Mouse (Mus musculus) midbrain, embryonic 14.5 days (tissue): Measurements from ENCODE around the gene Exph5. TPM values are rescaled to one million over a fixed set of nuclear protein-coding genes. Genes with fewer than 3 reads are reported as not detected.

Experiments
- ATAC-seq: fragments of 200-750 bp; cut with Nextera tagmentation; 2 replicates; pipeline ENCODE4 v1.8.0; 2017; ENCODE audit warnings: moderate number of reproducible peaks, moderate library complexity; ENCODE audit not compliant: low FRiP score, low TSS enrichment
- DNase-seq: peaks from one replicate; pipeline ENCODE4 v3.0.0-alpha.2; 2015
- H3K27ac ChIP-seq: fragments of 300-500 bp; sonication (generic); replicated peaks from 2 replicates; pipeline ENCODE4 v1.5.1; 2014; ENCODE audit warnings: mild to moderate bottlenecking, low read depth, low read length, moderate library complexity
- H3K27me3 ChIP-seq: fragments of 300-500 bp; sonication (generic); 2 replicates; pipeline ENCODE4 v1.6.1; 2014; ENCODE audit warnings: low read length, control low read depth, mixed read lengths; ENCODE audit not compliant: control insufficient read depth, insufficient read depth
- H3K36me3 ChIP-seq: fragments of 300-500 bp; sonication (generic); 2 replicates; pipeline ENCODE4 v1.6.1; 2014; ENCODE audit warnings: low read length, control low read depth; ENCODE audit not compliant: control insufficient read depth, insufficient read depth
- H3K4me1 ChIP-seq: fragments of 300-500 bp; sonication (generic); 2 replicates; pipeline ENCODE4 v1.6.1; 2014; ENCODE audit warnings: mild to moderate bottlenecking, antibody characterized with exemption, low read length, control low read depth; ENCODE audit not compliant: control insufficient read depth, insufficient read depth
- H3K4me2 ChIP-seq: fragments of 300-500 bp; sonication (generic); 2 replicates; pipeline ENCODE4 v1.6.1; 2014; ENCODE audit warnings: mild to moderate bottlenecking, low read length, moderate library complexity
- H3K4me3 ChIP-seq: fragments of 300-500 bp; sonication (generic); replicated peaks from 2 replicates; pipeline ENCODE4 v1.5.1; 2014; ENCODE audit warnings: low read depth, low read length
- H3K9ac ChIP-seq: fragments of 300-500 bp; sonication (generic); replicated peaks from 2 replicates; pipeline ENCODE4 v1.6.1; 2014; ENCODE audit warnings: mild to moderate bottlenecking, low read length, moderate library complexity
- H3K9me3 ChIP-seq: fragments of 300-500 bp; sonication (generic); 2 replicates; pipeline ENCODE4 v1.6.1; 2016; ENCODE audit warnings: low read length, control low read depth, mixed read lengths; ENCODE audit not compliant: control insufficient read depth
- WGBS: fragments of 180-500 bp; shearing (Covaris S2); extraction: QIAGEN DNeasy Blood & Tissue Kit; methylation state at CpG from one replicate; pipeline ENCODE4 v1.1.7; 2014; 5-methylcytosine and 5-hydroxymethylcytosine counted together
- polyA plus RNA-seq: library from polyadenylated mRNA; unstranded; fragments of >200 nt; fragmentation: Nextera tagmentation; extraction: Ambion mirVana; gene quantifications from 2 replicates; pipeline ENCODE4 v1.2.1, GENCODE M21; 2014

Exph5 gene
- polyA plus RNA-seq, 1 experiment from 2014 or later = 0.79 TPM

DNA sequence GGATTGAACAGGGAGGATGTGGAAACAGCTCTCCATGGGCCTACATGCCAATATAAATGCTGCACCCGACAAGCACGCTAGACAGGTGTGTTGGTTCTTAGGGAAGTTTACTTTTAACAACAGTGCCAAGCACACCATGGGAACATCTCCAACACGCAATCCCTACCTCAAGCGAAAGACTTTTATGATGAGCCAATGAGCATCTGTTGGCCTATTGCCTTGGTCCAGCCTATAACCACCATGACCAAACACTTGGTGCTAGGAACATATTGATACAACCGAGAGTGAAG, 32.1 kb upstream of the Exph5 start:
- H3K27ac ChIP-seq = no peak overlapping the region
- no peaks in the 10 kb centered on the region for H3K9me3 ChIP-seq
- no peaks in the 10 kb centered on the region for H3K4me1 ChIP-seq

DNA sequence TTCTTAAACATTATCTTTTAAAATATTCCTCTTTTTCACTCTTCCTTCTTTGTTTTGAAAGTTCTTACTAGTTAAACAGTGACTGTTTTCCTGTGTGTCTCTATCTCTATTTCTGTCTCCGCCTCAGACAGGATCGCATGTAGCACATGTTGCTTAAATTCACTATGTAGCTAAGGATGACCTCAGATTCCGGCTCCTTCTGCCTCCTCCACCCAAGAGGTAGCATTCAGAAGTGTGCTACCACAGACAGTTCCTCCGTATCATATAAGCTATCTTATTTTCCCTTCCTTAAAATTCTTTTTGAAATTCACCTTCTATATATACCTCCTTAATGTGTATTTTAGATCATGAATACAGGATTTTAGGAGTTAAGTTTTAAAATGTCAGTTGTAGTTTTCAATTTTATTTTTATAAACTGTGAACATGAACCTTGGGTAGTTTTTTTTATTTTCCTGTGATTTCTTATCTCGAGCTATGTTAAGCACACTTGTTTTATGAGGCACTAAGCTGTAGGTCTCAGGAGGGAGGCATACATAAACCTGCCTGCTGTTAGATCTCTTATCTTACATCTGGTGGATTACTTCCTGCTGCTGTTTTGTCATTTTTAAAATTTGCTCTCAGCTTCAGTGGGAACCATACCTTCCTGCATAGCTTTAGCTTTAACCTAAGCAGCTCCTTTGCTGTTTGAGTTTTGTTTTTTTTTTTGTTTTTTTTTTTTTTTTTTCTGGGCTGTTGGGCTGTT, 30.0 kb upstream of the Exph5 start:
- Histone ChIP-seq H3K4me3 (no peak overlapping the region), H3K27ac (no peak overlapping the region), H3K4me2 (no peak overlapping the region), H3K9me3 (no peaks in the 10 kb centered on the region), H3K27me3 (no peaks in the 10 kb centered on the region), H3K36me3 (no peaks in the 10 kb centered on the region), H3K9ac (no peak overlapping the region), H3K4me1 (no peaks in the 10 kb centered on the region)
- ATAC-seq = no peak
- WGBS = 78% methylated on average over 5 of the region's 5 CpGs
- no peak for DNase-seq

More for the DNA sequence above, 32.1 kb upstream of the Exph5 start:
- Histone ChIP-seq H3K4me2 (no peak overlapping the region), H3K9ac (no peak overlapping the region), H3K36me3 (no peaks in the 10 kb centered on the region), H3K4me3 (no peak overlapping the region), H3K27me3 (no peaks in the 10 kb centered on the region)
- ATAC-seq (no peak), DNase-seq (no peak)
- 97% methylated on average over 5 of the region's 5 CpGs for WGBS

DNA sequence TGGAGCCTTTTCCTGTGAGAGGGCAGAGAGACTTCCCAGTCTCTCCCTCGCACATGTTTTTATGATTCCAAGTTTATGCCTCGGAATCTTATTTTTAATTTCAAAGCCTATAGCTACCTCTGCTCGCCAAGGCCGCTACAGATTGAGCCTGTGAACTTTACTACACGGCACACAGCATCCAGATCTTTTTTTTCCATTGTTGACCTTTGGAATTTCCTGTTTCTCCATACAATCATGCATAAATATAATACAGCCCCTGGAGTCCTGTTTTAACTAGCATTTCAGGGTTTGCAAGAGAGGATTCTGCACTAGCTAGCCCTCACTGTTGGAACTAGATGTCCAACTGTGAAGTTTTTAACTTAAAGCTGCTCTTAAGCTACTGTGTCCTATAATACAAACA, 29.3 kb upstream of the Exph5 start:
- Histone ChIP-seq H3K27ac (no peak overlapping the region), H3K4me1 (no peaks in the 10 kb centered on the region), H3K36me3 (no peaks in the 10 kb centered on the region), H3K27me3 (no peaks in the 10 kb centered on the region), H3K9me3 (no peaks in the 10 kb centered on the region), H3K9ac (no peak overlapping the region), H3K4me2 (no peak overlapping the region), H3K4me3 (no peak overlapping the region)
- ATAC-seq = no peak
- WGBS = 62% methylated on average over 5 of the region's 5 CpGs
- DNase-seq = no peak

DNA sequence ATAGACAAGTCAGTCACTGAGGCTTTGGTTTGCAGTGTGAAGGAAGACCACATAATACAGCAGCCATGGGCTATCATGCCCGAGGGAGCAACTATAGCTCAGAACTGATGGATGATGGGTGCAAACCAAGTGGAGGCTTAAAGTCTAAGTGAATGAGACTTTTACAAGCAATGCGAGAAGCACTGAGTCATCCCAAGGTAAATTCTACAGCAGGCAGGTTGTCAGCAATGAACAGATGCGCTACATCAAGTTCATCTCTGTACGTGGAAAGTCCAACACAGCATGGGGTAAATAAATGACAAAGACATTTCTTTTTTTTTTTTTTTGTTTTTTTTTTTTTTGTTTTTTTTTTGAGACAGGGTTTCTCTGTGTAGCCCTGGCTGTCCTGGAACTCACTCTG, 28.8 kb upstream of the Exph5 start:
- Histone ChIP-seq H3K4me1 (no peaks in the 10 kb centered on the region), H3K36me3 (no peaks in the 10 kb centered on the region), H3K27me3 (no peaks in the 10 kb centered on the region), H3K4me3 (no peak overlapping the region), H3K9me3 (no peaks in the 10 kb centered on the region), H3K9ac (no peak overlapping the region), H3K4me2 (no peak overlapping the region), H3K27ac (no peak overlapping the region)
- WGBS = 77% methylated on average over 4 of the region's 4 CpGs
- ATAC-seq (no peak), DNase-seq (no peak)

DNA sequence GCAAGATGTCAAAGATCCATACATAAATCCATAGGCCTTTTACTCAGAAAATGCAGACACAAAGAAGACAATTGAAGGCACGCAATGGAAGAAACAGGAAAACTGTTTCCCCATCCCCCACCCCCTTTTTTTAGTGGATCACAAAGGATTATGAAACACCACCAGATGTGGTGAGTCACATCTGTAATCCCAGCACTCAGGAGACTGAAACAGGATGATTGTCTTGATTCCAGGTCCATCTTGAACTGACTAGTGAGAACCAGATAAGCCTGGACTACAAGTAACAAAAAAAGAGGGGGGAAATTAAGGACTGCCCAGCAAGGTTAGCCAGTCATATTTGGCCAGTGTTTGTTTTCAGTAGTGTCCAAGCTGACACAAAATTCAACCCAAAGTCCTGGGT, 25.1 kb upstream of the Exph5 start:
- DNase-seq (no peak), ATAC-seq (no peak)
- Histone ChIP-seq H3K27ac (no peak overlapping the region), H3K9ac (no peak overlapping the region), H3K4me3 (no peak overlapping the region), H3K4me2 (no peak overlapping the region), H3K4me1 (no peaks in the 10 kb centered on the region), H3K36me3 (no peaks in the 10 kb centered on the region), H3K27me3 (no peaks in the 10 kb centered on the region), H3K9me3 (no peaks in the 10 kb centered on the region)
- 85% methylated on average over 1 of the region's 1 CpGs for WGBS

DNA sequence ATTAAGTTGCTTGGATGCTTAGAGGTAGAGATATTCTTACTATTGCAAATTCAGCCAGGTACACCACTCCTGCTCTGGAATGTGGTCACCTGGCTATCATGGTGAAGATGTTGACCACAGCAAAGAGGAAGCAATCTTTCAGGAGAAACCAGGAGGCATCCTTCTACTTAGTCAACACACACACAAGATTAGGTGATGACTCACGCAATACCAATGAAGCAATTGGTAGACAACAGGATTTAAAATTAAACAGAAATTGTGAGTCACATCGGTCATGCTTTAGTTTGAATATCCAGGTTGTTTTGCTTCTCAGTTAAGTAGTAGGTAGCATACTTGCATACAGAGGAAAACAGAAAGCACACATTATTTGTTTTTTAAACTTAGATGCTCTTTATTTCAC, 22.5 kb upstream of the Exph5 start:
- WGBS = 92% methylated on average over 2 of the region's 2 CpGs
- Histone ChIP-seq H3K36me3 (no peaks in the 10 kb centered on the region), H3K4me2 (no peak overlapping the region), H3K27ac (no peak overlapping the region), H3K4me3 (no peak overlapping the region), H3K9ac (no peak overlapping the region), H3K9me3 (no peaks in the 10 kb centered on the region), H3K27me3 (no peaks in the 10 kb centered on the region), H3K4me1 (no peaks in the 10 kb centered on the region)
- DNase-seq = no peak
- ATAC-seq = no peak

DNA sequence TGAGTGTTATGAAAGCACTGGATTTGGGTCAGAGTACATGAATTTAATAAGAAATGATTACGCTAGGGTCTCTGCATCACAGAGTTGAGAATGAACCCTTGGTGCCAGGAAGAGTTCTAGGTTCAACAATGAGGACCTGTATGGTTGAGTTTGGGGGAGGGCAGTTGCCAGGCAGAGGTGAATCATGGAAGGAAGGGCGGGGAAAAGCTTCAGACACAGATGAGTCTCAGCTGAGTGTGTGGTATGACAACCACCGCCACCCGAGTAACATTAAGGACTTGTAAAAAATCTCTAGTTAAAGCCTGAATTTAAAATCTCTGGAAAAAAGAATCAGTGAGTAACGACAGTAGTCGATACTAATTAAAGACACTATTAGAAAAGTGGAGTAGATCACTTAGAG, 14.7 kb upstream of the Exph5 start:
- H3K27ac ChIP-seq = no peak overlapping the region
- ATAC-seq (no peak), DNase-seq (no peak)
- H3K4me2 ChIP-seq = no peak overlapping the region
- H3K4me1 ChIP-seq = no peaks in the 10 kb centered on the region
- H3K9ac ChIP-seq = no peak overlapping the region
- no peaks in the 10 kb centered on the region for H3K27me3 ChIP-seq
- no peaks in the 10 kb centered on the region for H3K9me3 ChIP-seq
- H3K36me3 ChIP-seq = no peaks in the 10 kb centered on the region
- no peak overlapping the region for H3K4me3 ChIP-seq
- 87% methylated on average over 6 of the region's 6 CpGs for WGBS

DNA sequence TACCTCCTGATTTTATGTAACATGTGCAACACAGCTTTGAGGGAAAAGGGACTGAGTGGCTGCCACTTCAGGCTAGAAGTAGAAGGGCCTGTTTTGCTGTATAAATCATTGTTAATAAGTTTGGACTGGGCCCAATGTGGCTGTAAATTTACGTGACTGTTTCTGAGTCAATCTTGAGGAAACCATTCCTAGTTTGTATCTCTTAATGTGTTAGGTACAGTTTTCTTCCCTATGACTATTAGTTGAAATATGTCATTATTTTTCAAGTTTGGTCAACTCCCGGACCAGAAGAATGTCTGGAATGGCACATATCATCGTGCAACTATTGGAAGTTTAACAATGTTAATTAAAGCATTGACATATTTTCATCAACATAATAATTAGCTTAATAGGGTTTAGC, 11.5 kb upstream of the Exph5 start:
- Histone ChIP-seq H3K4me3 (no peak overlapping the region), H3K4me2 (no peak overlapping the region), H3K36me3 (no peaks in the 10 kb centered on the region), H3K27ac (no peak overlapping the region), H3K4me1 (no peaks in the 10 kb centered on the region), H3K27me3 (no peaks in the 10 kb centered on the region), H3K9me3 (no peaks in the 10 kb centered on the region), H3K9ac (no peak overlapping the region)
- no peak for ATAC-seq
- WGBS = 89% methylated on average over 3 of the region's 3 CpGs
- no peak for DNase-seq

DNA sequence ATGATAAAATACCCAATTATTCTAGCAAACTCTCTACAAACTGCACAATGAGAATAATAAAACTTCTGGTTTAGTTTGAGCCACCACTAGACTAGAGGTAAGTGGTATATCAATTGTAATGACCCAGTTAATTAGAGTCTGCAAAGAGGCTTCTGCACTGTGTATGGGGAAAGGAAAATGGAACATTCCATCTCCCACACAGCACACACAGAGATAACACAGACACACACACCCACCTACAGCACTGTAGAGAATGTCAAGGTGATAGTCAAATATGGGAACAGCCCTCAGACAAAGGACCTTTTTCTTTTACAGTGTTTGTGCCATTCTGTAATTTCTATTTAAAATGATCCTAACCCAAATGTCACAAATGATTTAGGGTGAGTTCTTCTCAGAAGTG, 8.6 kb upstream of the Exph5 start:
- ATAC-seq (no peak), DNase-seq (no peak)

More for the DNA sequence above, 8.6 kb upstream of the Exph5 start:
- no peaks in the 10 kb centered on the region for H3K4me1 ChIP-seq
- no peak overlapping the region for H3K4me2 ChIP-seq
- H3K9me3 ChIP-seq = no peaks in the 10 kb centered on the region
- no peaks in the 10 kb centered on the region for H3K36me3 ChIP-seq
- no peak overlapping the region for H3K27ac ChIP-seq
- H3K9ac ChIP-seq = no peak overlapping the region
- no peaks in the 10 kb centered on the region for H3K27me3 ChIP-seq
- no peak overlapping the region for H3K4me3 ChIP-seq
